Mouse (Mus musculus) v-Abl transformed pro-B cells (cell line): ENCODE measurements around the gene Fbxo6.
"Not testable (repeated sequence)": the region's sequence is repeated elsewhere in the genome, so short reads cannot be mapped to it uniquely, and the experiment has no call there.

ENCODE experiments used
- in situ Hi-C, 2 experiments: fragments of 400-800 bp; cut with MboI; formaldehyde crosslinking; loops; one replicate each; pipeline ENCODE4 v1.15.1; 2025; ENCODE audit not compliant: unreplicated experiment in 2 of 2

The Fbxo6 gene

GRCm38 (mm10) chr4:148151267-148152168 is at the start of gene Fbxo6:
Gene Fbxo6 (minus strand): TSS chr4:148152140.
- in situ Hi-C loops = loop anchor here in 1 of 2 experiments (5.0 kb wide), 1 partner anchor 34 kb away; no protein-coding TSS in a partner anchor

- in situ Hi-C loops = no loop called here
These were observed 46.8 kb upstream of the Fbxo6 start for GRCm38 (mm10) chr4:148198721-148199120.

GRCm38 (mm10) chr4:148194400-148194799 is 42.5 kb upstream of the Fbxo6 start:
- in situ Hi-C loops = no loop called here

- in situ Hi-C loops = no loop called here
These were observed 40.8 kb upstream of the Fbxo6 start for GRCm38 (mm10) chr4:148192707-148193245.

GRCm38 (mm10) chr4:148188767-148189166 is 36.8 kb upstream of the Fbxo6 start:
- in situ Hi-C loops = not testable (repeated sequence)

GRCm38 (mm10) chr4:148185819-148186218 is 33.9 kb upstream of the Fbxo6 start:
- in situ Hi-C loops = no loop called here

GRCm38 (mm10) chr4:148184564-148184963 is 32.6 kb upstream of the Fbxo6 start:
- in situ Hi-C loops = no loop called here

GRCm38 (mm10) chr4:148182363-148182762 is 30.4 kb upstream of the Fbxo6 start:
- in situ Hi-C loops = no loop called here

DNA sequence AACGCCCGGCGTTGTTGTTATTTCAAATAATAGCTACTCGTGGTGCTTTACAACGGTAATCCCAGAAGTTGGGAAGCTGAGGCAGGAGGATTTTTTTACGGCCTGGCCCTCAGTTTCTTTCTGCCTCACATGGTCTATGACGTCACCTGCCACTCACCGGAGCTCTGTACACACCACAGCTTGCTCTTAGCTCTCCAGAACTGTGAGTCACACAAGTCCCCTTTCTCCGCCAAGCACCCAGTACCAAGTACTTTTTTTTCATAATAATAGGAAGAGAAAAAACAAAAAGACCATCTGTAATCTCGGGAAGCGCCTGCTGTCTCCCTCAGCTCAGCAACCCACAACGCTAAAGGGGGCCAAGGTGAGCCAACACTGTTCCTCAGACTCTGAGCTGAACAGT is 29.5 kb upstream of the Fbxo6 start:
- in situ Hi-C loops = no loop called here

DNA sequence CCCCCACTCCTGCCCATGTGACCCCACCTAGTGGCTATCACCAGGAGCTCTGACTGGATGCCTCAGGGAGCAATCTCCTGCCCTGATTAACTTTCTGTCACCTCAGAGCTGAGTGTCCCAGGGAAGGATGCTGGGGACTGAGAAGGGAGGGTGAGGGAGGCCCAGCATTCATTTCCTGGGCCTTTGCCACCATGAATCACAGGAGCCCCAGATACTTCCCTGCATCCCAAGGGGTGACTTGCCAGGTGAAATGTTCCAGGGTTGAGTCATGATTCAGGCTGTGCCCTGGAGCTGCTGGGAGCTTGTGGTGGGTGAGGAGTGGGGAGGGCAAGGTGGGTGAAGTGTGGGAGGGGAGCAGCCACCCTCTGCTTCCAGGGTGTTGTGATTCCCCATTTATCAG is 25.8 kb upstream of the Fbxo6 start:
- in situ Hi-C loops = loop anchor here in 1 of 2 experiments (10.0 kb wide), 1 partner anchor 287 kb away; no protein-coding TSS in a partner anchor

DNA sequence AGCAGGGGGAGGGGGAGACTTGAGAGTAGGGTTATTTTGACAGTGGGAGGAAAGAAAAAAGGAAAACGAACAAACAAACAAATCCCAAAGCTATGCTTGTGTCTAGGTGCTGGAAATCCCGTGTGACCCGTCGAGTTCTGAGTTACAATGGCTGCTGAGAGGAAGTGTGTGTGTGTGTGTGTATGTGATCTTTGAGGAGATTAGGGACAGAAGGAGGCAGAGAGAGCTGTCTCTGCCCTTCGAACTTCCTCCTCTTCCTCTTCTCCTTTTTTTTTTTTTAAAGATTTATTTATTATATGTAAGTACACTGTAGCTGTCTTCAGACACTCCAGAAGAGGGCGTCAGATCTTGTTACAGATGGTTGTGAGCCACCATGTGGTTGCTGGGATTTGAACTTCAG is 24.7 kb upstream of the Fbxo6 start:
- in situ Hi-C loops = loop anchor here in 1 of 2 experiments (10.0 kb wide), 1 partner anchor 288 kb away; no protein-coding TSS in a partner anchor

DNA sequence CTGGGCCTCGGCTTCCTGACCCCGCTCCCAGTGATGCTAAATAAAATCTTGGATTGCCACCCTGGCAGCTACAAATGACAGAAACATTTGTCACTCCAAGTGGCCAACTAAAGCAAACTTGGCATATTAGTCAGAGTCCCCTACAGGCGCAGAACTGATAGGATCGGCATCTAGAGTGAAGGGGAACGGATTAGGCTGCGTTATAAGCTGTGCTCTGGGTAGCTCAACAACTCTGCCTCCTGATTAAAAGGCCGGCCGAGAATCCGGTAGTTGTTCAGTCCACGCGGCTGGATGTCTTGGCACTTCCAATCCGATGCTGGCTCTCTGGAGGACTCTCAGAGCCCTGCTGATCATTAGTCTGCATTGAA is 22.5 kb upstream of the Fbxo6 start:
- in situ Hi-C loops = loop anchor here (5.0 to 10.0 kb wide), 3 partner anchors 253 to 433 kb away; no protein-coding TSS in a partner anchor

- in situ Hi-C loops = loop anchor here (5.0 to 10.0 kb wide), 3 partner anchors 253 to 433 kb away; no protein-coding TSS in a partner anchor
These were observed 22.0 kb upstream of the Fbxo6 start for GRCm38 (mm10) chr4:148173811-148174494.

GRCm38 (mm10) chr4:148171261-148171660 is 19.3 kb upstream of the Fbxo6 start:
- in situ Hi-C loops = loop anchor here (5.0 to 10.0 kb wide), 3 partner anchors 256 to 436 kb away; no protein-coding TSS in a partner anchor

DNA sequence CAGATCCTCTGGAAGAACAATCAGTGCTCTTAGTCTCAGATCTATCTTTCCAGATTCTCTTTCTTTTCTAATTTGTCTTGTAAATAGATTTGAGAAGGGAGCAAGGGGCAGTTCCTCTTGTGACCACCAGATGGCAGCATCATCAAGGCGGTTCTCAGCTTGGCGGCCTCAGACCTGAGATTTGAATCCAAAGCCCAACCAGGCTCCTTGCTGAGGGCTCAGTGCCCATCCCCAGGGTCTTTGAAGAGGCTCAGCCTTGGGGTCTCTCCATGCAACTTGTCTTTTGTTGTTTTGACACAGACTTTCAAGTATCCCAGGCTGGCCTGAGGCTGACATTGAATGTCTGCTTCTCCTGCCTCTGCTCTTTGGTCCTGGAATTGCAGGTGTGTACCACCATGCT is 18.9 kb upstream of the Fbxo6 start:
- in situ Hi-C loops = loop anchor here (5.0 to 10.0 kb wide), 3 partner anchors 256 to 436 kb away; no protein-coding TSS in a partner anchor

DNA sequence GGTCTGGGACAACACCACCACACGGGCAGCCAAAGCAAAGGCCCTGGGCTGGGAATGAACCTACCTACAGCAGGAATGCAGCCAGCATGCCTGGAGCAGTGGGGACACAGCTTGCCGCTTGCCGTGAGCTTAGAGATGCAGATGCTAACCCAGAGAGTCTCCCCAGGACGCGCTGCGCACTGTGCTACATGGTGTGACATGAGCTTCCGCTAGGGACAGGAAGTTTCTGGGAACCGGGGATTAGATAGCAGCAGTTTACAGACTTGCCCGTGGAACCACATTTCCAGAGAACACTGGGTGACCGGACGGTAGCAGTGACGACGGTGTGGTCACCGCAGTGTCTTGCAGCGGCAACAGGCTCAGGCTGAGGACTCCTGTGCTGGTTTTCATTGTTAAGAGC is 17.6 kb upstream of the Fbxo6 start:
- in situ Hi-C loops = loop anchor here in 1 of 2 experiments (5.0 kb wide), 1 partner anchor 57 kb away; no protein-coding TSS in a partner anchor

GRCm38 (mm10) chr4:148168287-148168686 is 16.3 kb upstream of the Fbxo6 start:
- in situ Hi-C loops = loop anchor here in 1 of 2 experiments (5.0 kb wide), 1 partner anchor 56 kb away; no protein-coding TSS in a partner anchor

- in situ Hi-C loops = loop anchor here in 1 of 2 experiments (5.0 kb wide), 1 partner anchor 55 kb away; no protein-coding TSS in a partner anchor
These were observed 15.0 kb upstream of the Fbxo6 start for GRCm38 (mm10) chr4:148166986-148167385.

DNA sequence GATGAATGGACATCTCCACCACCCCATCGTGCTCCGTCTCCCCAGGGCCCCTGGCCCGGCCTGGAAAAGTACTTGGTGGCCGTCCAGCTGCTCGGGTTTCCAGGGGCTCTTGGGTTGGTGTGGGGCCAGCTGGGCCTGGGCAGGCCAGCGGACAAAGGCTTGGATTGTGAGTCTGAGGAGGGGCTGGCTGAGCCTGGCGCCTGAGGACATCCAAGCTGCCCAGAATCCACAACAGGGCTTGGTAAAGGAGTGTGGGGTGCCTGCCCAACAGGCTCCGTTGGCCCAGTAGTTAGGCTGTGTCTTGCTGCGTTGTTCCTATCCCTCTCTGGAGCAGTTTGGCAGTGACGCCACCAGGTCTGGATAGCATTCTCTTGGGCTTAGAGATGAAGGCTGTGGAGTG is 14.5 kb upstream of the Fbxo6 start:
- in situ Hi-C loops = loop anchor here in 1 of 2 experiments (5.0 kb wide), 1 partner anchor 54 kb away; no protein-coding TSS in a partner anchor

GRCm38 (mm10) chr4:148165551-148165950 is 13.6 kb upstream of the Fbxo6 start:
- in situ Hi-C loops = loop anchor here in 1 of 2 experiments (5.0 kb wide), 1 partner anchor 53 kb away; no protein-coding TSS in a partner anchor
